Mouse (Mus musculus) urinary bladder, postnatal 14 days (tissue): ENCODE results near the gene Dupd1.

Source experiments
- DNase-seq: peaks from one replicate; pipeline ENCODE4 v3.0.0; 2021; ENCODE audit warnings: low spot score

Gene Dupd1

GRCm38 (mm10) chr14:21722021-21722698 is 7.8 kb upstream of the Dupd1 start:
- DNase-seq: no peak

GRCm38 (mm10) chr14:21720430-21721205 is 6.2 kb upstream of the Dupd1 start:
- DNase-seq: no peak

GRCm38 (mm10) chr14:21719646-21720383 is 5.4 kb upstream of the Dupd1 start:
- no peak for DNase-seq

- no peak for DNase-seq
Measured at GRCm38 (mm10) chr14:21711231-21711630, 3.1 kb downstream of the Dupd1 start.

GRCm38 (mm10) chr14:21709545-21709944 is 4.8 kb downstream of the Dupd1 start:
- no peak for DNase-seq

GRCm38 (mm10) chr14:21706759-21707571 is 7.4 kb downstream of the Dupd1 start:
- peak; percentile 22 for DNase-seq

- DNase-seq: no peak
Measured at GRCm38 (mm10) chr14:21705462-21705861, 8.9 kb downstream of the Dupd1 start.

GRCm38 (mm10) chr14:21703255-21703654 is 11.1 kb downstream of the Dupd1 start:
- DNase-seq: no peak

GRCm38 (mm10) chr14:21702691-21703090 is 11.7 kb downstream of the Dupd1 start:
- no peak for DNase-seq

- no peak for DNase-seq
Measured at GRCm38 (mm10) chr14:21696186-21696830, 18.1 kb downstream of the Dupd1 start.

- DNase-seq: no peak
Measured at GRCm38 (mm10) chr14:21695020-21695419, 19.4 kb downstream of the Dupd1 start.

- no peak for DNase-seq
Measured at GRCm38 (mm10) chr14:21691070-21691469, 23.3 kb downstream of the Dupd1 start.

- no peak for DNase-seq
Measured at GRCm38 (mm10) chr14:21686376-21687279, 27.7 kb downstream of the Dupd1 start.

- no peak for DNase-seq
Measured at GRCm38 (mm10) chr14:21685411-21686146, 28.8 kb downstream of the Dupd1 start.

- no peak for DNase-seq
Measured at GRCm38 (mm10) chr14:21683834-21684233, 30.5 kb downstream of the Dupd1 start.

- peak; percentile 77 for DNase-seq
Measured at GRCm38 (mm10) chr14:21682681-21683129, 31.7 kb downstream of the Dupd1 start.

- no peak for DNase-seq
Measured at GRCm38 (mm10) chr14:21679631-21680201, 34.7 kb downstream of the Dupd1 start.

GRCm38 (mm10) chr14:21678509-21679285 is 35.7 kb downstream of the Dupd1 start:
- DNase-seq: peak; percentile 56
